Mouse (Mus musculus) right cerebral cortex, postnatal 4 days (tissue): ENCODE results near the gene Aoc3.
"Not testable (repeated sequence)": the region's sequence is repeated elsewhere in the genome, so short reads cannot be mapped to it uniquely, and the experiment has no call there.

Experiments used
- DNase-seq: peaks from one replicate; pipeline ENCODE4 v3.0.0-alpha.2; 2022

The Aoc3 gene

DNA sequence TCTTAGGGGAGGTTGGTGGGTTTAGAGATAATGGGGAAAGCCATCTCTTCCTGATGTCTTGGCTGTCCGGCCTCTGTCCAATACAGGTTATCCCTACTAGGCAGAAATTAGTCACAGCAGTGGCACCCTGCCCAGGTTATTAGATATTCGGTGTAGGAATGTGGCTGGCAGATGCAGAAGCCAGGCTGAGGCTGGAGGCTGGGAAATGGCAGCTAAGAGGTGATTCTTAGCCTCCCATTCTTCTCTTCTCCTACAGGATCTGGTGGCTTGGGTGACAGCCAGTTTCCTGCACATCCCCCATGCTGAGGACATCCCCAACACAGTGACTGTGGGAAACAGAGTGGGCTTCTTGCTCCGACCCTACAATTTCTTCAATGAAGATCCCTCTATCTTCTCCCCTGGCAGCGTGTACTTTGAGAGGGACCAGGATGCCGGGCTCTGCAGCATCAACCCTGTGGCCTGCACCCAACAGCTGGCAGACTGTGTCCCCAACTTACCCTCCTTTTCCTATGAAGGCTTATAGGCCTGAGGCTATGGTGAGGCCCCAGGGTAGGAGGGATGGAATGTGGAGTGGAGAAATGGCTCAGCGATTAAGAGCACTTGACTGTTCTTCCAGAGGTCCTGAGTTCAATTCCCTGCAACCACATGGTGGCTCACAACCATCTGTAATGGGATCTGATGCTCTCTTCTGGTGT is 1.3 kb upstream of the Aoc3 start:
- no peak for DNase-seq

DNA sequence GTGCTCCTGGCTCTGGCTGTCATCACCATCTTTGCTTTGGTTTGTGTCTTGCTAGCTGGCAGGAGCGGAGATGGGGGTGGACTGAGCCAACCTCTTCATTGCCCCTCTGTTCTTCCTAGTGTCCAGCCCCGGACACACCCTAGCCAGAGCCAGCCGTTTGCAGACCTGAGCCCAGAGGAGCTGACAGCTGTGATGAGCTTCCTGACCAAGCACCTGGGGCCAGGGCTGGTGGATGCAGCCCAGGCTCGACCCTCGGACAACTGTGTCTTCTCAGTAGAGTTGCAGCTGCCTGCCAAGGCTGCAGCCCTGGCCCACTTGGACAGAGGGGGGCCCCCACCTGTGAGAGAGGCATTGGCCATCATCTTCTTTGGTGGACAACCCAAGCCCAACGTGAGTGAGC is 556 bp downstream of the Aoc3 start:
- DNase-seq: not testable (repeated sequence)

GRCm38 (mm10) chr11:101332537-101332936 is 2.1 kb downstream of the Aoc3 start:
- DNase-seq: no peak

DNA sequence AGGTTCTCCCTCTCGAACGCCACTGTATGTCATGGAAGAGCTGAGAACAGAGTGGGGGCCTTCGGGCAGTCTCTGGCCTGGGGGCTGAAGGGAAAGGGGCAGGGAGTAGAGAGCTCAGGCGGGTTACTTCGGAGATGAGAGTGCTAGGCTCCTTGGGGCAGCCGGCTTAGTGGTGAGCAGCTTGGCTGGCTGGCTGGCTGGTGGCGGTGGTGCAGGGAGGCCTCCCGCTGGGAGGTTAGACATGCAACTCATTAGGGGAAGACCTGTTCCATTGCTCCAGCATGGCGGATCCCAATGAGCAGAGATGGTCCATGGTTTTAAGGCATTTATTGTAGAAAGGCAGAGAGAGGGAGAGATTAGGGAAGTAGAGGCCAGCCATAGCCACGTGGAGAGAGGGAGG is 3.6 kb downstream of the Aoc3 start:
- DNase-seq: no peak

GRCm38 (mm10) chr11:101334516-101334915 is 4.1 kb downstream of the Aoc3 start:
- DNase-seq: no peak

GRCm38 (mm10) chr11:101335685-101336084 is 5.3 kb downstream of the Aoc3 start:
- DNase-seq: no peak

- DNase-seq: no peak
Measured at GRCm38 (mm10) chr11:101338123-101338760, 7.8 kb downstream of the Aoc3 start.

GRCm38 (mm10) chr11:101347083-101347775 is 16.8 kb downstream of the Aoc3 start:
- no peak for DNase-seq

DNA sequence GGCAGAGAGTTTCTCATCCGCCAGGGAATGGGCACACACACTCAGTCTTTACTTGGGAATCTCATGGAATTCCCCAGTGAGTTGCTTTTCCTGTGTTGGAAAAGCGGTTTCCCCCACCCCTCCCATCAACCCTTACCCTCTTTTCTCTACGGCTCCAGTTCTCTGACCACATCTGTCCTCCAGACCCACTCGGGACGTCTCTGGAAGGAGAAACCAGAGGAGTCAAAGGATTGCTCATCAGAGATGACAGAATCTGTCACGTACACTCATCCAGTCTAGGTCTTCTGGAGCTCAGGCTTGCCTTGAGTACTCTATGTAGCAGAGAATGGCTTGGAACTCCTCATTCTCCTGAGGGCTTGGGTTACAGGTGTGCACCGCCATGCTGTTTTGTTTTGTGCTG is 18.4 kb downstream of the Aoc3 start:
- DNase-seq: no peak

GRCm38 (mm10) chr11:101349216-101349615 is 18.8 kb downstream of the Aoc3 start:
- DNase-seq: no peak

DNA sequence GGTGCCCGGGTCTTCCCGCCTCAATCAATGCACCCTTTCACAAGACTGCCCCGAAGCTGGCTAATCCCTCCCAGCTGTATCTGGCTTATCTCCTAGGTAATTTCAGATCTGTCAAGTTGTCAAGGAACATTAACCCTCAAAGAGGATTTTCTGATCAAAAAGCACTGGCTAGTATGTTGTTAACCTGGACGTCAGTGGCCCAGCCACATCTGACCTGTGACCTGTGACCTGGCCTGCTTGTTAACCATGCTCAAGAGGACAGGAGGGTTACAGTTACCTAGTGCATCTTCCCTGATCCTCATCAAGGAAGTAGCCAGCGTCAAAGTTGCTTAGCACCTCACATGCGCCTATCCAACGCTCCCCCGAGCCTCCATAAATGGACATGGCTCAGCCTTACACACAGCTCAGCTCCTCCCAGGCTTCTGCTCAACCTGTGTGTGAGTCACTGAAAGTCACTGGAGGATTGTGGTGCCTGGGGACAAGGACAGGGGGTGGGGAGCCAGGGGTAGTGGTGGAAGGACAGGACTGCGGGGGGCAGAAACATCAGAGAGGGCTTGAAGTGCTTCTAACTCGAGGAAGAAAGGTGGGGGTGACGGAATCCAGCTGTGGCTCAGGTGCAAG is 20.8 kb downstream of the Aoc3 start:
- DNase-seq: no peak

DNA sequence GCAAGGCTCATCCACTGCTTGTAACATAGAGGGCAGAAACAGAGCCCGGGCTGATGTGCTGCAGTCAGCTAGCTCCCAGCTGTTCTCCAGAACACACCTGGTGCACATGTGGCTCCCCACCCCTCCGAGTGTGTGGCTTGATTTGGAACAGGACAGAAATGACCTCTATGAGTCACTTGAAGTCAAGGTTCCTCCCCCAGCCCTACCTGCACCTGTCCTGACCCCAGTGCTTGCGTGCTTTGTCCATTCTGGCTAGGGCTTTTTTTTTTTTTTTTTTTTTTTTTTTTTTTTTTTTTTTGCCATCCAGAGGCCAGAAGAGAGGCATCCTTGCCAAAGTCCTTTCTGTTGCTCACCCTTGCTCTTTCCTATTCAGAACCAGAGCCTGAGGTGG is 21.3 kb downstream of the Aoc3 start:
- no peak for DNase-seq

GRCm38 (mm10) chr11:101353436-101353835 is 23.0 kb downstream of the Aoc3 start:
- no peak for DNase-seq

DNA sequence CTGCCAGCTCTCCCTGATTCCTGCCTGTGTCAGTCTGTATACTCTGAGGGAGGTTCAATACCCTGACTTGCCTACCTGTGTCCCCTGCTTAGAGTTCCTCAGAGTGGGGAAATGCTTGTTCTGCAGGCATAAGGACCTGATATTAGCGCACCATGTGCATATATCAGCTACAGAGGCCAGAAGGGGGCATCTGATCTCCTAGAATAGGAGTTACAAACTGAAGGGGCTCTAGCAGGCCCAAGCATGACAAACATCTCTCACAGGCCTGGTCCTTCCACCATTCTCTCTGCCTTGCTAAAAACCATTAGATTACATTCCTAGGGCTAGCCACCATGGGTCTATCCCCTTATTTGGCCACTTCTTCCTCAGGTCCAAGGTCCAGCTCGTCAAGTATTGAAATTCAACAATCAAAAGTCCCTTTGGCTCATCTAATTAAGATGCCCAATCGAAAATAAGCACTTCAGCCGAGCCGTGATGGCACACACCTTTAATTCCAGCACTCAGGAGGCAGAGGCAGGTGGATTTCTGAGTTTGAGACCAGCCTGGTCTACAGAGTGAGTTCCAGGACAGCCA is 24.1 kb downstream of the Aoc3 start:
- no peak for DNase-seq

GRCm38 (mm10) chr11:101355916-101356315 is 25.5 kb downstream of the Aoc3 start:
- no peak for DNase-seq

GRCm38 (mm10) chr11:101357505-101358182 is 27.2 kb downstream of the Aoc3 start:
- no peak for DNase-seq

GRCm38 (mm10) chr11:101359776-101360175 is 29.4 kb downstream of the Aoc3 start:
- no peak for DNase-seq

- no peak for DNase-seq
Measured at GRCm38 (mm10) chr11:101360651-101361113, 30.3 kb downstream of the Aoc3 start.

DNA sequence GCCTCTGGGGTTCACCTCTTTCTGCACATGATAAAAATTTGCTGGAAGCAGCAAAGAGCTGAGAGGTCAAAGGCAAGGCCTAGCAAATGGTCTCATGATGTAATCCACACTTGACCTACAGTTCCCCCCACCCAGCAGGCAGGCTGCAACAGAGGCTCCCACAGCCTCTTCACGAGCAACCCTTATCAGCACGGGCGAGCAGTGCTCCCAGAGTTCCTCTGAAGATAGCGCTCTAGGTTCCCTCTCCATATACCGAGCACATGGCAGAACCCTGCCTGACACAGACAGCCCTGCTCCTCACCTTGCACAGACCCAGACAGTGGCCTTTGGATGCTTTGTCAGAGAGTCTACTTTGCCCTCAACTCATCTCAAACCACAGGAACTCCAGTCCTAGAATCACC is 34.1 kb downstream of the Aoc3 start:
- DNase-seq: no peak

DNA sequence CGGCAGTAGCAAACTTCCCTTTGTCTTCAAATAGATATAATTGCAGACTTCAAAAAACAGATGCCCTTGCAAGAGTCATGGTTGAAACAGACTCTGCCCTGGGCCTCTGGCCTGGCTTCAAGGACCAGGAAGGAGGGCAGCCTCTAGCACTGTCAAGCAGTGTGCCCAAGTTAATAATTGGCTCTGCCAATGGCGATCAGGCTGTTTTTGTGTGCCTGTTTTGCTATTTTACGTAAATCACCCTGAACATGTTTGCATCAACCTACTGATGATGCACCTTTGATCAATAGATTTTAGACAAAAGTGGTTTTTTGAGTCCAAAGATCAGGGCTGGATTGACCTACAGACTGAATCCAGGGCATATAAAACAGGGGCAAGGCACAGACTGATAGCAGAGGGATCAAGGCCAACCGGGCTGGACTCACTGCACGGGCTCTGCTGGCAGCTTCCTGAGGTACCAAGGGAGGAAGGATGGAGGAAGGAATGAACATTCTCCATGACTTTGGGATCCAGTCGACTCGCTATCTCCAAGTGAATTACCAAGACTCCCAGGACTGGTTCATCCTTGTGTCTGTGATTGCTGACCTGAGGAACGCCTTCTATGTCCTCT is 37.0 kb downstream of the Aoc3 start, which contains the start of gene G6pc:
TSS of gene G6pc (plus strand) at position 236 of the 610 bp plus-strand sequence.
- DNase-seq: no peak

DNA sequence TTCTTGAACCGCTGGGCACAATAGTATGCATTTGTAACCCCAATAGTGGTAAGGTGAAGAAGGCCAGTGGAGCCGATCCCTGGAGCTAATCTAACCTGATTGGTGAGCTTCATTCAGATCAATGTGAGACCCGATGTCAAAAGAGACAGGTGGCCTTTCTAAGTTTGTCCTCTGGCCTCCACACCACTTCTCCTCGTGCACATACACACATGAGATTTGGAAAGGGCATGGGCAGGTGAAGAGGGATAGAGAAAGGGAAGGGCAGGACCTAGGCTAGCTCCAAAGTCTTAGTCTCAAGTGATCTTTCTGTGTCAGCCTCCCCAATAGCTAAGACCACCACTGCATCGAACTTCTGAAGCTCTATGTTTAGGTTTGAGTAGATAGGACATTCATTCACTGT is 39.7 kb downstream of the Aoc3 start:
- DNase-seq: no peak

DNA sequence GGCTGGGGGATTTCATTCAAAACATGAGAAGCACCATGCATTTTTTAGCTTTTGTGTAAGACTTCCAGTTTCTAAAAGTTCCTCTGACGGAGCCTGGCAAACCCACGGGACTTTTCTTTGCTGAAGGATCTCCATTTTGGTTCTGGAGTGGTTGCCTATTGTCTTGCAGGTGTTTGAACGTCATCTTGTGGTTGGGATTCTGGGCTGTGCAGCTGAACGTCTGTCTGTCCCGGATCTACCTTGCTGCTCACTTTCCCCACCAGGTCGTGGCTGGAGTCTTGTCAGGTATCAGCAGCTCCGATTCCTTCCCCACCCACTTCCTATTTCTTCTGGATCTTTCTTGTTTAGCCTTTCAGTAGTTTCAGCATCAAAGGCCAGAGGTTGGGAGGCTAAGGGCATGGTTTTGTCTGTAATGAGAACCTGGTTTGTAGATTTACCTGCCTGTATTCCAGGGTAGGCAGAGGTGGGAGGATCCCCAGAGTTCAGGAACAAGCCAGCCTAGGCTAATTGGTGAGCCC is 44.1 kb downstream of the Aoc3 start:
- no peak for DNase-seq
